Mouse (Mus musculus) bone marrow, adult 2 months (tissue): ENCODE measurements at regions not wholly inside any gene's neighbourhood (a gene's known extent, or its start where the extent isn't known, plus 50 kb on each side); places are given as distances from the start of the nearest gene placed in this dataset.

ENCODE experiments used
- CTCF ChIP-seq: fragments of 200-500 bp; IDR thresholded peaks from 2 replicates; pipeline ENCODE4 v1.5.1; 2011; ENCODE audit warnings: low read length, control low read depth; ENCODE audit not compliant: control insufficient read depth, insufficient read depth
- POLR2A ChIP-seq: fragments of 200-500 bp; IDR thresholded peaks from 2 replicates; pipeline ENCODE4 v1.6.1; 2011; ENCODE audit warnings: low read depth, mild to moderate bottlenecking, control low read depth, low read length, borderline replicate concordance; ENCODE audit not compliant: control insufficient read depth

GRCm38 (mm10) chr7:135848833-135849232, 132.7 kb upstream of the Mki67 start:
- TF ChIP-seq CTCF (no peak), POLR2A (no peak)
